Mouse (Mus musculus) brain, embryonic 18.5 days (tissue): ENCODE measurements around the gene Fam174b.

Source experiments
- DNase-seq: peaks from one replicate; pipeline ENCODE4 v3.0.0-alpha.2; 2012; ENCODE audit warnings: low read depth, low spot score

Fam174b gene

GRCm38 (mm10) chr7:73749339-73749738 lies 9.2 kb downstream of the Fam174b start:
- no peak for DNase-seq

GRCm38 (mm10) chr7:73749983-73750382 lies 9.9 kb downstream of the Fam174b start:
- no peak for DNase-seq

- DNase-seq: no peak
Observed at GRCm38 (mm10) chr7:73753598-73753997, 13.5 kb downstream of the Fam174b start.

GRCm38 (mm10) chr7:73755377-73756110 lies 15.4 kb downstream of the Fam174b start:
- no peak for DNase-seq

- DNase-seq: no peak
Observed at GRCm38 (mm10) chr7:73761691-73762189, 21.6 kb downstream of the Fam174b start.

- DNase-seq: no peak
Observed at GRCm38 (mm10) chr7:73764679-73765078, 24.6 kb downstream of the Fam174b start.

- no peak for DNase-seq
Observed at GRCm38 (mm10) chr7:73765186-73765903, 25.2 kb downstream of the Fam174b start.

- DNase-seq: no peak
Observed at GRCm38 (mm10) chr7:73769224-73769623, 29.1 kb downstream of the Fam174b start.

- no peak for DNase-seq
Observed at GRCm38 (mm10) chr7:73771384-73772274, 31.5 kb downstream of the Fam174b start.

GRCm38 (mm10) chr7:73772275-73772765 lies 32.2 kb downstream of the Fam174b start:
- DNase-seq: no peak

GRCm38 (mm10) chr7:73774781-73775180 lies 34.7 kb downstream of the Fam174b start:
- DNase-seq: no peak

- DNase-seq: no peak
Observed at GRCm38 (mm10) chr7:73777777-73778176, 37.7 kb downstream of the Fam174b start.

GRCm38 (mm10) chr7:73784736-73785428 lies 44.8 kb downstream of the Fam174b start:
- DNase-seq: no peak

- no peak for DNase-seq
Observed at GRCm38 (mm10) chr7:73785815-73786214, 45.7 kb downstream of the Fam174b start.

GRCm38 (mm10) chr7:73787513-73787912 lies 47.4 kb downstream of the Fam174b start:
- DNase-seq: no peak

- DNase-seq: no peak
Observed at GRCm38 (mm10) chr7:73791096-73791495, 51.0 kb downstream of the Fam174b start.

GRCm38 (mm10) chr7:73792155-73792554 lies 52.1 kb downstream of the Fam174b start:
- no peak for DNase-seq

GRCm38 (mm10) chr7:73792641-73793040 lies 52.5 kb downstream of the Fam174b start:
- no peak for DNase-seq

- DNase-seq: no peak
Observed at GRCm38 (mm10) chr7:73809261-73809660, 69.2 kb downstream of the Fam174b start.

GRCm38 (mm10) chr7:73811439-73811838 lies 71.3 kb downstream of the Fam174b start:
- DNase-seq: no peak

- no peak for DNase-seq
Observed at GRCm38 (mm10) chr7:73812176-73812575, 72.1 kb downstream of the Fam174b start.
